17 mouse cellular contexts compared by ENCODE assay signal in genomic region chr12:99844951-99845350, GRCm38 (mm10).
"Had no signal": no experiment of that assay in that cellular context is flagged by ENCODE, and none has a peak within 500 bp of the region (broad histone marks: within the 10 kb centered on the region; RNA-seq: fewer than 3 reads in every experiment).

No protein-coding gene starts in this region.

- H3K27me3 ChIP-seq: lung, embryonic 15.5 days; megakaryocyte, embryonic 14.5 days; midbrain, embryonic 13.5 days; midbrain, embryonic 15.5 days; neural tube, embryonic 12.5 days; stomach, embryonic 15.5 days had no signal

- H3K9me3 ChIP-seq: lung, embryonic 15.5 days; megakaryocyte, embryonic 14.5 days; midbrain, embryonic 13.5 days; midbrain, embryonic 15.5 days; neural tube, embryonic 12.5 days; stomach, embryonic 15.5 days had no signal

- DNase-seq: lung, adult 2 months; lung, postnatal 14 days; lung, postnatal 36 days; right cerebral cortex, postnatal 14 days; thymus, adult 2 months; thymus, postnatal 25 days; thymus, postnatal 4 days had no signal

- ATAC-seq: lung, postnatal 0 days; midbrain, embryonic 13.5 days; midbrain, embryonic 15.5 days had no signal

- H3K9ac ChIP-seq: lung, embryonic 15.5 days; midbrain, embryonic 13.5 days; midbrain, embryonic 15.5 days; neural tube, embryonic 12.5 days; stomach, embryonic 15.5 days had no signal

- H3K4me2 ChIP-seq: lung, embryonic 15.5 days; midbrain, embryonic 11.5 days; midbrain, embryonic 13.5 days; midbrain, embryonic 15.5 days; neural tube, embryonic 12.5 days; stomach, embryonic 15.5 days had no signal

- H3K4me1 ChIP-seq: lung, embryonic 15.5 days; midbrain, embryonic 15.5 days; stomach, embryonic 15.5 days had no signal

- H3K27ac ChIP-seq: lung, embryonic 15.5 days; macrophage; midbrain, embryonic 13.5 days; midbrain, embryonic 15.5 days; neural tube, embryonic 12.5 days; stomach, embryonic 15.5 days; stomach, postnatal 0 days had no signal

- H3K36me3 ChIP-seq: lung, embryonic 15.5 days; midbrain, embryonic 13.5 days; midbrain, embryonic 15.5 days; neural tube, embryonic 12.5 days; stomach, embryonic 15.5 days had no signal

- H3K4me3 ChIP-seq: lung, embryonic 15.5 days; megakaryocyte, embryonic 14.5 days; midbrain, embryonic 13.5 days; midbrain, embryonic 15.5 days; neural tube, embryonic 12.5 days; stomach, embryonic 15.5 days had no signal
